Comparison of ENCODE assay signal across 11 mouse cellular contexts in the genomic region with DNA sequence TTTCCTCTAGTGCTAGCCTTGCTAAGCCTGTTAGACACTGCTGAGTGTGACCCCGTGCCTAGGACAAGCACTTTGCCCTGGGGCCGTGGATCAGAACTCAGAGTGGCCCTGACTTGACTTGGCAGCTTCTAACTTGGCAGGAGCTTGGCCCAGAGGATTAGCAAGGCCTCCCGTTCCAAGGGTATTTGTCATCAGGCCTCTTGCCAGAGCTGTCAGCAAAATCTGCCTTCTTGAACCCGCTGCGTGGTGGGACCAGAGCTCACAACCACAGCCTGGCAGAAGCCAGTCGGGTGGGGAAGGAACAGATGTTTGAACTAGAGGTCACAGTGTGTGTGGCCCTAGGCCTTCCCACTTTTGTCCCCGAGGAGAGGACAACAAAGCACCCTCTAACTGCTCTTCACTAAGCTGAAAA. TPM values are rescaled to one million over a fixed set of nuclear protein-coding genes. Genes with fewer than 3 reads are reported as not detected.
A peak's percentile ranks its signal among the peaks of the same experiment; 100 is the strongest.
DNase-seq lines count a peak whose midpoint lies in the region; ATAC-seq and TF ChIP-seq lines count a peak whose summit lies in the region.
"Had no signal": no experiment of that assay in that cellular context is flagged by ENCODE, and none has a peak within 500 bp of the region (broad histone marks: within the 10 kb centered on the region; RNA-seq: fewer than 3 reads in every experiment).

No protein-coding gene starts in this region.

- no peak overlapping the region for H3K4me3 ChIP-seq in hindbrain, embryonic 15.5 days
- no peak overlapping the region for H3K4me3 ChIP-seq in hindbrain, embryonic 13.5 days
- H3K4me3 ChIP-seq in kidney, postnatal 0 days (replicated peaks; ENCODE audit: low read depth, low read length), result no peak overlapping the region
- H3K4me3 ChIP-seq in midbrain, embryonic 16.5 days (ENCODE audit: low read depth, low read length), result no peak overlapping the region
- H3K4me3 ChIP-seq: embryonic facial prominence, embryonic 12.5 days; neural tube, embryonic 13.5 days had no signal

- peak; percentile 67 for ATAC-seq in hindbrain, embryonic 15.5 days (ENCODE audit: low FRiP score, low read depth)
- ATAC-seq in hindbrain, embryonic 13.5 days (ENCODE audit: low FRiP score), result no peak
- peak; percentile 82 for ATAC-seq in kidney, postnatal 0 days (replicated peaks; ENCODE audit: low FRiP score, low read depth)
- ATAC-seq in midbrain, embryonic 16.5 days, result 0 out of 2 replicates have a peak, but pooled peaks have one; percentile 39
- ATAC-seq in activated CD4-positive, CD25-positive, alpha-beta regulatory T cell, adult 4 months, result no peak

- no peak for TF ChIP-seq CTCF in kidney, postnatal 0 days (IDR thresholded peaks at IDR 0.05; ENCODE audit: low read depth)

- H3K4me2 ChIP-seq in hindbrain, embryonic 15.5 days, result no peak overlapping the region
- no peak overlapping the region for H3K4me2 ChIP-seq in hindbrain, embryonic 13.5 days
- no peak overlapping the region for H3K4me2 ChIP-seq in kidney, postnatal 0 days (ENCODE audit: low read length)
- H3K4me2 ChIP-seq in midbrain, embryonic 16.5 days (ENCODE audit: low read length), result no peak overlapping the region
- H3K4me2 ChIP-seq: embryonic facial prominence, embryonic 12.5 days had no signal

- no peaks in the 10 kb centered on the region for H3K36me3 ChIP-seq in hindbrain, embryonic 15.5 days
- no peaks in the 10 kb centered on the region for H3K36me3 ChIP-seq in hindbrain, embryonic 13.5 days
- no peaks in the 10 kb centered on the region for H3K36me3 ChIP-seq in kidney, postnatal 0 days (ENCODE audit: insufficient read depth, low read length)
- H3K36me3 ChIP-seq in midbrain, embryonic 16.5 days (ENCODE audit: control insufficient read depth, insufficient read depth, low read length), result no peaks in the 10 kb centered on the region
- H3K36me3 ChIP-seq: embryonic facial prominence, embryonic 12.5 days; neural tube, embryonic 13.5 days had no signal

- WGBS in hindbrain, embryonic 15.5 days, result 36% methylated on average over 7 of the region's 7 CpGs
- WGBS in hindbrain, embryonic 13.5 days, result 44% methylated on average over 7 of the region's 7 CpGs
- WGBS in kidney, postnatal 0 days, result 47% methylated on average over 7 of the region's 7 CpGs
- WGBS in midbrain, embryonic 16.5 days, result 50% methylated on average over 7 of the region's 7 CpGs

- H3K27ac ChIP-seq in hindbrain, embryonic 15.5 days (replicated peaks), result no peak overlapping the region
- no peak overlapping the region for H3K27ac ChIP-seq in hindbrain, embryonic 13.5 days
- H3K27ac ChIP-seq in kidney, postnatal 0 days, result peak overlapping the region; percentile 79
- no peak overlapping the region for H3K27ac ChIP-seq in midbrain, embryonic 16.5 days (ENCODE audit: low read length)
- H3K27ac ChIP-seq: embryonic facial prominence, embryonic 12.5 days; neural tube, embryonic 13.5 days had no signal

- intact Hi-C loops in gastrocnemius, postnatal 14 days (cut with DNase I; ENCODE audit: low total_unique reads), result no loop called here
- intact Hi-C loops in left cerebral cortex, postnatal 14 days (cut with DNase I), result no loop called here

- no peaks in the 10 kb centered on the region for H3K27me3 ChIP-seq in hindbrain, embryonic 15.5 days
- H3K27me3 ChIP-seq in hindbrain, embryonic 13.5 days, result 0 out of 2 replicates have a peak, but pooled peaks cover 2% of the 10 kb centered on the region
- no peaks in the 10 kb centered on the region for H3K27me3 ChIP-seq in kidney, postnatal 0 days (ENCODE audit: insufficient read depth, low read length)
- H3K27me3 ChIP-seq in midbrain, embryonic 16.5 days (ENCODE audit: control insufficient read depth, insufficient read depth, low read depth, low read length), result no peaks in the 10 kb centered on the region
- H3K27me3 ChIP-seq: CH12.LX; embryonic facial prominence, embryonic 12.5 days; neural tube, embryonic 13.5 days had no signal

- H3K9ac ChIP-seq in hindbrain, embryonic 15.5 days, result no peak overlapping the region
- H3K9ac ChIP-seq in hindbrain, embryonic 13.5 days, result no peak overlapping the region
- H3K9ac ChIP-seq in kidney, postnatal 0 days (ENCODE audit: low read depth, low read length), result no peak overlapping the region
- no peak overlapping the region for H3K9ac ChIP-seq in midbrain, embryonic 16.5 days (ENCODE audit: low read depth, low read length)
- H3K9ac ChIP-seq: embryonic facial prominence, embryonic 12.5 days; neural tube, embryonic 13.5 days had no signal

- H3K4me1 ChIP-seq in hindbrain, embryonic 15.5 days (replicated peaks), result peaks cover 28% of the 10 kb centered on the region
- peaks cover 22% of the 10 kb centered on the region for H3K4me1 ChIP-seq in hindbrain, embryonic 13.5 days (replicated peaks)
- H3K4me1 ChIP-seq in kidney, postnatal 0 days (replicated peaks; ENCODE audit: insufficient read depth, low read length), result peaks cover 22% of the 10 kb centered on the region
- peaks cover 9% of the 10 kb centered on the region for H3K4me1 ChIP-seq in midbrain, embryonic 16.5 days (ENCODE audit: control insufficient read depth, insufficient read depth, low read length)

- DNase-seq in adrenal gland, postnatal 36 days, result peak; percentile 91 to 93
- peak; percentile 84 for DNase-seq in gastrocnemius, postnatal 14 days
- no peak for DNase-seq in kidney, postnatal 0 days (ENCODE audit: low spot score)
- no peak for DNase-seq in left cerebral cortex, postnatal 14 days (ENCODE audit: low spot score in 2 of 2)

- H3K9me3 ChIP-seq in hindbrain, embryonic 15.5 days, result no peaks in the 10 kb centered on the region
- no peaks in the 10 kb centered on the region for H3K9me3 ChIP-seq in hindbrain, embryonic 13.5 days
- H3K9me3 ChIP-seq in kidney, postnatal 0 days (replicated peaks; ENCODE audit: low read length), result no peaks in the 10 kb centered on the region
- no peaks in the 10 kb centered on the region for H3K9me3 ChIP-seq in midbrain, embryonic 16.5 days (replicated peaks; ENCODE audit: control insufficient read depth, low read length, poor library complexity, severe bottlenecking)
- H3K9me3 ChIP-seq: embryonic facial prominence, embryonic 12.5 days; neural tube, embryonic 13.5 days had no signal

RNA-seq across cellular contexts. Expression of a gene that starts 35.4 kb away (rescaled TPM):
- polyA plus RNA-seq in hindbrain, embryonic 15.5 days (2015; fragmentation: Nextera tagmentation; extraction: Ambion mirVana), result 5.2 and 6.3 TPM in 2 replicates
- 3.3 and 4.6 TPM in 2 replicates for polyA plus RNA-seq in hindbrain, embryonic 13.5 days (2015; fragmentation: Nextera tagmentation; extraction: Ambion mirVana)
- 10 to 100 TPM in 1 of 2 experiments, 1 to 10 TPM in 1; 10.0 to 13.7 TPM for total RNA-seq in adrenal gland, postnatal 36 days (2021)
- total RNA-seq in gastrocnemius, postnatal 14 days (2021), result 1 to 10 TPM; 3.7 to 3.9 TPM
- polyA plus RNA-seq in kidney, postnatal 0 days (2015; fragmentation: Nextera tagmentation; extraction: Ambion mirVana), result 2.4 and 2.6 TPM in 2 replicates
- 6.6 and 6.9 TPM in 2 replicates for polyA plus RNA-seq in midbrain, embryonic 16.5 days (2015; fragmentation: Nextera tagmentation; extraction: Ambion mirVana)
- total RNA-seq in left cerebral cortex, postnatal 14 days (2021), result 10 to 100 TPM; 82.2 to 96.9 TPM
- 1 to 10 TPM in 1 of 2 experiments, under 1 TPM in 1; 0.75 to 1.3 TPM for polyA plus RNA-seq in activated CD4-positive, CD25-positive, alpha-beta regulatory T cell, adult 4 months (2017; shearing (Covaris generic))

Comparison
In these comparisons a context has a peak if more than half of its experiments do, and no peak if none do; other contexts are left out.
1. ATAC-seq: peak in hindbrain, embryonic 15.5 days (single experiment), kidney, postnatal 0 days (single experiment) and midbrain, embryonic 16.5 days (single experiment); none in hindbrain, embryonic 13.5 days (single experiment) and activated CD4-positive, CD25-positive, alpha-beta regulatory T cell, adult 4 months (single experiment).
2. DNase-seq: peak in adrenal gland, postnatal 36 days (2 of 2) and gastrocnemius, postnatal 14 days (single experiment); none in kidney, postnatal 0 days (single experiment) and left cerebral cortex, postnatal 14 days (0 of 2).